Mouse (Mus musculus): ENCODE data around the gene Med20.
"Not testable (repeated sequence)": the region's sequence is repeated elsewhere in the genome, so short reads cannot be mapped to it uniquely, and the experiment has no call there.

Gene Med20

GRCm38 (mm10) chr17:47596839-47597164, 14.6 kb upstream of the Med20 start:
- DNase-seq (ENCODE audit: low spot score in 2 of 2), result no peak

- no peak for DNase-seq (ENCODE audit: low spot score in 2 of 2)
Observed at GRCm38 (mm10) chr17:47597261-47597660, 14.1 kb upstream of the Med20 start.

GRCm38 (mm10) chr17:47597838-47598579, 13.4 kb upstream of the Med20 start:
- peak in 1 of 2 experiments; percentile 31 for DNase-seq (ENCODE audit: low spot score in 2 of 2)

- DNase-seq (ENCODE audit: low spot score in 2 of 2), result not testable (repeated sequence)
Observed at GRCm38 (mm10) chr17:47598580-47599304, 12.6 kb upstream of the Med20 start.

GRCm38 (mm10) chr17:47599511-47600297, 11.7 kb upstream of the Med20 start:
- no peak for DNase-seq (ENCODE audit: low spot score in 2 of 2)

GRCm38 (mm10) chr17:47600601-47601388, 10.6 kb upstream of the Med20 start:
- DNase-seq (ENCODE audit: low spot score in 2 of 2), result no peak

- DNase-seq (ENCODE audit: low spot score in 2 of 2), result no peak
Observed at GRCm38 (mm10) chr17:47601389-47601755, 10.0 kb upstream of the Med20 start.

GRCm38 (mm10) chr17:47602289-47602688, 9.1 kb upstream of the Med20 start:
- DNase-seq (ENCODE audit: low spot score in 2 of 2), result no peak

GRCm38 (mm10) chr17:47606220-47606619, 5.2 kb upstream of the Med20 start:
- no peak for DNase-seq (ENCODE audit: low spot score in 2 of 2)

- DNase-seq (ENCODE audit: low spot score in 2 of 2), result no peak
Observed at GRCm38 (mm10) chr17:47609182-47609581, 2.2 kb upstream of the Med20 start.

- no peak for DNase-seq (ENCODE audit: low spot score in 2 of 2)
Observed at GRCm38 (mm10) chr17:47611661-47611982, 240 bp downstream of the Med20 start.

- DNase-seq (ENCODE audit: low spot score in 2 of 2), result no peak
Observed at GRCm38 (mm10) chr17:47614018-47614417, 2.6 kb downstream of the Med20 start.

GRCm38 (mm10) chr17:47616119-47616518, 4.7 kb downstream of the Med20 start:
- DNase-seq (ENCODE audit: low spot score in 2 of 2), result no peak

- no peak for DNase-seq (ENCODE audit: low spot score in 2 of 2)
Observed at GRCm38 (mm10) chr17:47616652-47617051, 5.3 kb downstream of the Med20 start.

- no peak for DNase-seq (ENCODE audit: low spot score in 2 of 2)
Observed at GRCm38 (mm10) chr17:47617605-47618307, 6.4 kb downstream of the Med20 start.

- DNase-seq (ENCODE audit: low spot score in 2 of 2), result no peak
Observed at GRCm38 (mm10) chr17:47618556-47619311, 7.4 kb downstream of the Med20 start.

- no peak for DNase-seq (ENCODE audit: low spot score in 2 of 2)
Observed at GRCm38 (mm10) chr17:47622912-47623554, 11.7 kb downstream of the Med20 start.

GRCm38 (mm10) chr17:47624572-47624971, 13.2 kb downstream of the Med20 start:
- not testable (repeated sequence) for DNase-seq (ENCODE audit: low spot score in 2 of 2)

- no peak for DNase-seq (ENCODE audit: low spot score in 2 of 2)
Observed at GRCm38 (mm10) chr17:47625088-47625487, 13.7 kb downstream of the Med20 start.

GRCm38 (mm10) chr17:47626031-47626430, 14.6 kb downstream of the Med20 start:
- no peak for DNase-seq (ENCODE audit: low spot score in 2 of 2)

All from right cerebral cortex, adult 2 months (tissue).